Mouse (Mus musculus): ENCODE measurements around the gene Cd46. TPM values are rescaled to one million over a fixed set of nuclear protein-coding genes. Genes with fewer than 3 reads are reported as not detected.

Cd46 gene
- polyA plus RNA-seq, 1 experiment: 0.02 TPM

DNA sequence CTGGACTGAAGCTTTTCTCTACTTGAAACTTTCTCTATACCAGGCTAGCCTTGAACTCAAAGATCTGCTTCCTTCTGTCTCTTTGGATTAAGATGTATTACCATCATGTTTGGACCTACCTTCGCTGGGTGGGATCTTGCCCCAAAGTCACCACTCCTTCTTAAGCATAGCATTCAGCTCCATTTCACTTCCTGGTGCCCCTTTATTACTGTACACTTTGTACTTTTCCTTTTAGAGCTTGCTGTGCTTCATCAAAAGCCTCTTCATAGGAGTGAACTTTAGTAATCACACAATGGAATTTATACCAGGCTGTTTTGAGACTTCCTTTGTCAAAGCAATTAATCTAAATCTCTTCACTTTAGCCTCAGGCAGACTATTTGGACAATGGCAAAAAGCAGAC, 6.0 kb upstream of the Cd46 start:
- Histone ChIP-seq H3K36me3 (ENCODE audit: control insufficient read depth) (peaks cover 88% of the 10 kb centered on the region), H3K4me3 (replicated peaks) (no peak overlapping the region), H3K9me3 (ENCODE audit: control insufficient read depth, low read length) (no peaks in the 10 kb centered on the region; the same call in 1 of the 2 replicates), H3K4me1 (ENCODE audit: control insufficient read depth) (peaks cover 49% of the 10 kb centered on the region), H3K27me3 (ENCODE audit: control insufficient read depth) (no peaks in the 10 kb centered on the region)
- no peak for TF ChIP-seq GATA1 (IDR thresholded peaks at IDR 0.05; ENCODE audit: low read length)
- TF ChIP-seq TAL1 (IDR thresholded peaks at IDR 0.05; ENCODE audit: low read length): no peak

- peak overlapping the region; percentile 77 for H3K4me3 ChIP-seq (replicated peaks)
- H3K27me3 ChIP-seq (ENCODE audit: control insufficient read depth): no peaks in the 10 kb centered on the region
- H3K9me3 ChIP-seq (ENCODE audit: control insufficient read depth, low read length): no peaks in the 10 kb centered on the region
- H3K4me1 ChIP-seq (ENCODE audit: control insufficient read depth): peaks cover 66% of the 10 kb centered on the region
- H3K36me3 ChIP-seq (ENCODE audit: control insufficient read depth): peaks cover 43% of the 10 kb centered on the region
- TF ChIP-seq GATA1 (IDR thresholded peaks at IDR 0.05; ENCODE audit: low read length) (peak; percentile 26; the same call in 1 of the 2 replicates), TAL1 (IDR thresholded peaks at IDR 0.05; ENCODE audit: low read length) (no peak)
Observed at GRCm38 (mm10) chr1:195091699-195092219, 290 bp downstream of the Cd46 start.

- Histone ChIP-seq H3K27me3 (ENCODE audit: control insufficient read depth) (no peaks in the 10 kb centered on the region), H3K36me3 (ENCODE audit: control insufficient read depth) (no peaks in the 10 kb centered on the region), H3K9me3 (ENCODE audit: control insufficient read depth, low read length) (no peaks in the 10 kb centered on the region), H3K4me1 (ENCODE audit: control insufficient read depth) (peaks cover 4% of the 10 kb centered on the region), H3K4me3 (replicated peaks) (no peak overlapping the region)
- TF ChIP-seq GATA1 (IDR thresholded peaks at IDR 0.05; ENCODE audit: low read length) (no peak), TAL1 (IDR thresholded peaks at IDR 0.05; ENCODE audit: low read length) (no peak)
Observed at GRCm38 (mm10) chr1:195082142-195082541, 9.9 kb downstream of the Cd46 start.

DNA sequence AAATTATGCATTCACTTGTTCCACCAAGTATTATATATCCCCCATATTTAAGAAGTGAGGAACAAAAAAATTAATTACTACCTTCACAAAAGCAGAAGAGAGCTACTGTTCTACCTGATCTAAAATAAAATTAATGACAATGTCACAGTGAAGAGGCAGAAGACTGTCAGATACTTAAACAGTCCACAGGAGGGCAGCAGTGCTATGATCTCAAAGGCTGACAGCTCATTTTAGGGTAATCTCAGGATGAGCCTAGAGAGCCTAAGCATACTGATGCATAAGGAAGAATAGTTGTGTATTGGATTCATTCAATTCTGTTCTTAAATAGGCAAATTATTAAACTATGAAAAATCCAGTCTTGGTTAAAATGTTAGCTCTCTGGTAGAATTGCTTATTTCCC, 51.6 kb downstream of the Cd46 start:
- Histone ChIP-seq H3K4me1 (ENCODE audit: control insufficient read depth) (no peaks in the 10 kb centered on the region), H3K4me3 (replicated peaks) (no peak overlapping the region), H3K36me3 (ENCODE audit: control insufficient read depth) (peaks cover 4% of the 10 kb centered on the region), H3K27me3 (ENCODE audit: control insufficient read depth) (no peaks in the 10 kb centered on the region), H3K9me3 (ENCODE audit: control insufficient read depth, low read length) (no peaks in the 10 kb centered on the region)
- TF ChIP-seq TAL1 (IDR thresholded peaks at IDR 0.05; ENCODE audit: low read length) (no peak), GATA1 (IDR thresholded peaks at IDR 0.05; ENCODE audit: low read length) (no peak)

DNA sequence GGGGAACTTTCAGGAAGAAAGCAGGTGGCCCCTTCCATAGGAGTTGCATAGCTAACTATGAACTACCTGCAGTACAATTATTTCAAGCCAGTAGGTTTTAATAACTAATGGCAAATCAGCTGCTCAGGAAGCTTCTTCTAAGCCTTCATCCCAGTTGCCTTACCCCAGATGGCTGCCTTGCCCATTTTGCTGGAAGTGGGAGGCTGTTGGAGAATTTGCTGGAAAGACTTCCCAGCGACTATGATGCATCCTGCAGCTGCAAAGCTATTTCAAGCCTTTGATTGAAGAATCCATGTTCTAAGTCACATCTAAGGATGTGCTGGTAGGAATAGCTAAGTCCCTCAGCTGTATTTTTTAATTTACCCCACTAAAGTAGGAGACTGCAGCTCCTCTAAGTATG, 53.7 kb downstream of the Cd46 start:
- TF ChIP-seq TAL1 (IDR thresholded peaks at IDR 0.05; ENCODE audit: low read length) (no peak), GATA1 (IDR thresholded peaks at IDR 0.05; ENCODE audit: low read length) (no peak)
- peaks cover 8% of the 10 kb centered on the region for H3K4me1 ChIP-seq (ENCODE audit: control insufficient read depth)
- no peaks in the 10 kb centered on the region for H3K9me3 ChIP-seq (ENCODE audit: control insufficient read depth, low read length)
- H3K4me3 ChIP-seq (replicated peaks): no peak overlapping the region
- peaks cover 7% of the 10 kb centered on the region for H3K36me3 ChIP-seq (ENCODE audit: control insufficient read depth)
- no peaks in the 10 kb centered on the region for H3K27me3 ChIP-seq (ENCODE audit: control insufficient read depth)

DNA sequence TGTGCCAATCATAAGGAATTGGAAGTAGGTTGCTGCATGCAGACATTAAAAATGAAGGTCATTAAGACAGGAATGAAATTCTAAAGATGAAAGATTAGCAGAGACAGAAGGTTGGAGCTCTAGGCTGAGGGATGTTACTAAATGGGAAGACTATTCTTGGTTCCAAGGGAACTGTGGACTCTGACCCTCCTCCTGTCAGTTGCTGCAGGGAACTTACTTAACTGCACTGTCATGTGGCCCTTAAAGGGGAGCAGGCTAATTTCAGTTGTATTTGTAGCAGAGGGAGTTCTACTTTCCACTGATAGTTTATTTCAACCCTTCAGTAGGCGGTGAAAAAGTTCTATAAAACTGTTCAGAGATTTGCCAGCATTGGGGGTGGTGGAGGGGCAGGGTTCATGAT, 54.1 kb downstream of the Cd46 start:
- Histone ChIP-seq H3K27me3 (ENCODE audit: control insufficient read depth) (no peaks in the 10 kb centered on the region), H3K36me3 (ENCODE audit: control insufficient read depth) (peaks cover 7% of the 10 kb centered on the region), H3K9me3 (ENCODE audit: control insufficient read depth, low read length) (no peaks in the 10 kb centered on the region), H3K4me3 (replicated peaks) (no peak overlapping the region), H3K4me1 (ENCODE audit: control insufficient read depth) (peaks cover 10% of the 10 kb centered on the region)
- TF ChIP-seq GATA1 (IDR thresholded peaks at IDR 0.05; ENCODE audit: low read length): no peak
- TF ChIP-seq TAL1 (IDR thresholded peaks at IDR 0.05; ENCODE audit: low read length): no peak

DNA sequence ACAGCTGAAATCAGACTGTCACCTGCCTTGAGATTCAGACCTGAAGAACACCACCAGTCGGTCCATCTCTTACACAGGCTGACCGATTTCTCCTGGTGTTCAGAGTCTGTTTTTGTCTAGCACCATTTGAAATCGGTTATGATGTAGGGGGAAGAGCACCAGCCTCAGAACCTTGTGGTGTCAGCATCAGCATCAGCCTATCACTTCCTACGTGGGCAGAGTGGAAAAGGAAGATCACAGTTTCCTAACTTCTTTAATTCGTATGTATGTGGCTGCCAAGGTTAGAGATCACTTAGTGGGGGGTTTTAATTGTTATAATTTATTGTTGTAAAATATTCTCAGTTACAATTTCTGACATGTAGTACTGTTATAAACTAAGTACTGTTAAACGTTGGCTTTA, 54.6 kb downstream of the Cd46 start:
- TF ChIP-seq GATA1 (IDR thresholded peaks at IDR 0.05; ENCODE audit: low read length) (no peak), TAL1 (IDR thresholded peaks at IDR 0.05; ENCODE audit: low read length) (no peak)
- Histone ChIP-seq H3K27me3 (ENCODE audit: control insufficient read depth) (no peaks in the 10 kb centered on the region), H3K9me3 (ENCODE audit: control insufficient read depth, low read length) (no peaks in the 10 kb centered on the region), H3K36me3 (ENCODE audit: control insufficient read depth) (peaks cover 7% of the 10 kb centered on the region), H3K4me3 (replicated peaks) (no peak overlapping the region), H3K4me1 (ENCODE audit: control insufficient read depth) (peaks cover 15% of the 10 kb centered on the region)

- Histone ChIP-seq H3K4me3 (replicated peaks) (no peak overlapping the region), H3K27me3 (ENCODE audit: control insufficient read depth) (no peaks in the 10 kb centered on the region), H3K36me3 (ENCODE audit: control insufficient read depth) (peaks cover 7% of the 10 kb centered on the region), H3K4me1 (ENCODE audit: control insufficient read depth) (peaks cover 20% of the 10 kb centered on the region), H3K9me3 (ENCODE audit: control insufficient read depth, low read length) (no peaks in the 10 kb centered on the region)
- TF ChIP-seq GATA1 (IDR thresholded peaks at IDR 0.05; ENCODE audit: low read length) (no peak), TAL1 (IDR thresholded peaks at IDR 0.05; ENCODE audit: low read length) (no peak)
Observed at GRCm38 (mm10) chr1:195033941-195034340, 58.1 kb downstream of the Cd46 start.

DNA sequence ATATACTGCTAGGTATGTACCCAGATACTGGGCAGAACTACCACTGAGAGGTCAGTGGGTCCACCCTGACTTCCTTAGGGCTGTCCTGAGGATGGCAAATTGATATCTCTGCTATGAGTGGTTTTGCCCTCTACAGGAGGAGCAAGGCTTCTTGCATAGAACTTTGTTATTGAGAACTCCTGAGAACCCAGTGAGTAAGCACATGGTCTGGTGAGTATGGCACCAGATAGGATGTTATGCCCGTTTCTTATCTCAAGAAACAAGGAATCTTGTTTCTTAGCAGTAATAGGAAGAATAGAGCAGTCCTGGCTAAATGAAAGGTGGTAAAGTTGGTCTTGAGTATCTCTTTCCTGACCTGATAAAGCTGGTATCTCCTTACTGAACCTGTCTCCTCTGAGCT, 59.3 kb downstream of the Cd46 start:
- Histone ChIP-seq H3K36me3 (ENCODE audit: control insufficient read depth) (peaks cover 7% of the 10 kb centered on the region), H3K27me3 (ENCODE audit: control insufficient read depth) (no peaks in the 10 kb centered on the region), H3K4me1 (ENCODE audit: control insufficient read depth) (peaks cover 20% of the 10 kb centered on the region), H3K4me3 (replicated peaks) (no peak overlapping the region), H3K9me3 (ENCODE audit: control insufficient read depth, low read length) (no peaks in the 10 kb centered on the region)
- no peak for TF ChIP-seq TAL1 (IDR thresholded peaks at IDR 0.05; ENCODE audit: low read length)
- TF ChIP-seq GATA1 (IDR thresholded peaks at IDR 0.05; ENCODE audit: low read length): no peak

GRCm38 (mm10) chr1:195031786-195032185, 60.3 kb downstream of the Cd46 start:
- H3K4me1 ChIP-seq (ENCODE audit: control insufficient read depth): peaks cover 20% of the 10 kb centered on the region
- H3K27me3 ChIP-seq (ENCODE audit: control insufficient read depth): no peaks in the 10 kb centered on the region
- H3K36me3 ChIP-seq (ENCODE audit: control insufficient read depth): peaks cover 5% of the 10 kb centered on the region
- no peaks in the 10 kb centered on the region for H3K9me3 ChIP-seq (ENCODE audit: control insufficient read depth, low read length)
- no peak overlapping the region for H3K4me3 ChIP-seq (replicated peaks)
- TF ChIP-seq GATA1 (IDR thresholded peaks at IDR 0.05; ENCODE audit: low read length): no peak
- no peak for TF ChIP-seq TAL1 (IDR thresholded peaks at IDR 0.05; ENCODE audit: low read length)
